Mouse (Mus musculus) fat pad, adult 2 months (tissue): Measurements from ENCODE around the gene Cacnb4.

Experiments
- DNase-seq: peaks from one replicate; pipeline ENCODE4 v3.0.0-alpha.2; 2011; ENCODE audit warnings: low read depth, low spot score; ENCODE audit errors: extremely low read depth

The Cacnb4 gene

DNA sequence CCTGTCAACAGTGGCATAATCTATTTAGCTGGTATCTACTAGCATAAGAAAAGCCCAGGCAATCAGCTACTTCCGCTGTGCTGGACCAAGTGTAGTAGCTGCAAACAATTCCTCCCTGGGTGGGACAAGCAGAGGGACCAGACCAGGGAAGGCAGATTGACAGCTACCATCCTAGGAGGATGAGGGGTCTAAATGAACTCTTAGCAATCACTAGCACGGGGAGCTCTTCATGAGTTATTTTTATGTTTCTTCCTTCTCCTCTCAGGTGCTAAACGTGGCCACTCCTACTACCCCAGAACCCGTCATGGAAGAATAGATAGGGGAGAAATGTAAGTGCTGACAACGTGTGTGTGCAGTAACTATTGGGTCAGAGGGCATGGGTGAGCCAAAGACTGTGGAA, 105.8 kb downstream of the Cacnb4 start:
- DNase-seq: no peak

GRCm38 (mm10) chr2:52570171-52570570, 106.5 kb downstream of the Cacnb4 start:
- DNase-seq: no peak

DNA sequence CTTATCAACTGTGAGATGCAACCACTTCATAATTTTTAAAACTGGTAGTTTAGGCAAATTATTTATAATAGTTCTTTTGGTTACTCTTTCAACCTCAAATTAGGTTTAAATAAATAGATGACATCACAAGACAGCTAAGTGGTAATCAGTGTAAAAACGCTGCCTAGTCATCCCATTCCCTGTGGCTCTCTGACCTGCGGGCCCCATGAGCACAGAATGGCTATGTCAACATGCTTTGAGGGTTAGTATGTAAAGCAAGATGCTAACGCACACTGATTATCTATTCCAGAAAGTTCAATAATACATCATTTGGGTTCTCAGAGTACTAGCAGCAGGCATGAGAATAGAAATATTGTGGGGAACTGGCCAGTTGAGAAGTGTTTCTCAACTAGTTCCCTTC, 108.5 kb downstream of the Cacnb4 start:
- no peak for DNase-seq

DNA sequence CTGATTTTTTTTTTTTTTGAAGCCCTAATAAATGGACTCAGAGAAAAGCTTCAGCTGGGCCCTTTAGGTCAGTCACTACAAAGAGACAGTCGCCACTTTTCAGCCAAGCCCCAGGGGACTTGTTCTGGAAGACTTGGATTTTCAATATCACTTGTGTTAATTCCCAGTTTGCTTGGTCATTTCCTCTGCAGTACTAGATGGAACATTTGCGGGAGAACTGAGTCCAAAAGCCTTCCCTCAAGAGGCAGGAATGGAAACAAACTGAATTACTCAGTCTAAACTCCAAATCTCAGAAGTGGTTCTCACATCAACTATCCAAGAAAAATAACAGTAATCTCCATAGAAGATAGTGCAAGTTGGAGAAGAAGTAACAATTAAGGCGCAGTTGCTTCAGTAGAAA, 109.2 kb downstream of the Cacnb4 start:
- DNase-seq: no peak

DNA sequence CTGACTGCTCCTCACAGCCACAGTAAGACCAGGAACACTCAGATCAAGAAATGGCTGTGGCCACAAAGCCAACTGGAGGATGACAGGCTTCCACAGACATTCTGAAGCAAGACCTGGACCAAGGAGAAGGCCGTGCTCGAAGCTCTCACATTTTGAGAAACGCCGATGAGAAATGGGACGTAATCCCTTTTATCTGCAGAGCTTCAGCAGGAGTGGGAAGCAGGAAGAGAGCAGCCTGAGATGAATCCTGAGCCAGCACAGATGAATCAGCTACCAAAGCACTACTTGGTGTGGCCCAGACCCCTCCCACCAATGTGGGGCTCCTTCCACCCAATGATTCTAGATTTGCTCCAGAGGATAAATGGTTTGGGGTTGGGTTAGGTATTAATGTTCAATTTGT, 113.4 kb downstream of the Cacnb4 start:
- DNase-seq: no peak

GRCm38 (mm10) chr2:52562356-52562755, 114.3 kb downstream of the Cacnb4 start:
- no peak for DNase-seq

DNA sequence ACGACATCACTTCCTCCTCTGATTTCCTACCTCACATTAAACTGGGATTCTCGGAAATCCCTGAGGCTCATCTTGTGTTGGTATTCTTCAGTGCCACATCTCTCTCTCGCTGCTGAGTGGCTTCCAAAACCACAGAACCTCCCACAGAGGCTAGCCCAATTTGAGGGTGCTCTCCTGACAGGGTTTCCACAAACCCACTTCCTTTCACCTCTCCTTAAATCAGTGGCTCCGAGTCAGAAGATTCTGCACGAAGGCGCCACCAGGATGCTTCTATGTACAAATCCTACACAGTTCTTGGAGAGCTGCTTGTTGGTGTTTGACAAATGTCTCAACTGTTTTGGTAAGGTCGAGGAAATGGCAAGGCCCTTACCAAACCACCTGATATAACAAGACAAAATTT, 115.5 kb downstream of the Cacnb4 start:
- no peak for DNase-seq

DNA sequence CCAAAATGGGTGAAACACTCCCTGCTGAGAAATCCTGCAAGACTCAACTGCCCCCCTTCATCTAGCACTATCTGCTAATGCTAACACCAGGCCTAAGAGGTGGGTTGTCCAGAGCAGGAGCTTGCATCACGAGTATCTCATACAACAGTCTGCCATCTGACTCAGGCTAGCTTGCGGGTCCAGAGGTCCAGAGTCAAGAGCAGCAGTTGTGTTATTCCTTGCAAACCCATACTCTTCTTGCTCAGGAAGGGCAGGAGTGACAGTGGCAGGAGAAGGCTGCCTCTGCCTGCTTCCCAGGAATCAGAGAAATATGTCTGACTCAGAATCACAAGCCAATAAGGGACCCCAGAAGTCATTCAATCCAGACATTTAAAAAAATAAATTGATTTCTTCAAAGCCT, 116.4 kb downstream of the Cacnb4 start:
- no peak for DNase-seq

DNA sequence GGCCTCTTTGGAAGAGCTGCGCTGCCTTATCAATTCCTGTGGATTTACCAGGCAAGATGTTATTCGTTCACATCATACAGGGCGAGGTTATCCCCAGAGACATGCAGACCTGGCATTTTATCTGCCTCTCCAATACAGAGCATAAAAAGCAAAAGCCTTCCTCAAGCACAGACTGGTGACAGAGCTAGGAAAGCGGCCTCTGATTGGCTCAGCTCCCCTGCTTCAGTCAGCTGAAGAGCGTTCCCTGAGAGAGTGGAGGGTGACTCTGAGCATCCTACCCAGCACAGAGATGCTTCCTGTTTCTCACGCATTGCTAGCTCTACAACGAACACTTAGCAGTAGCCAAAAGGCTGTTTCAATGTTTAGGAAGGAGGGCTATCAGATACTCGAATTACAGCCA, 118.2 kb downstream of the Cacnb4 start:
- no peak for DNase-seq

GRCm38 (mm10) chr2:52557503-52558275, 118.9 kb downstream of the Cacnb4 start:
- DNase-seq: no peak

DNA sequence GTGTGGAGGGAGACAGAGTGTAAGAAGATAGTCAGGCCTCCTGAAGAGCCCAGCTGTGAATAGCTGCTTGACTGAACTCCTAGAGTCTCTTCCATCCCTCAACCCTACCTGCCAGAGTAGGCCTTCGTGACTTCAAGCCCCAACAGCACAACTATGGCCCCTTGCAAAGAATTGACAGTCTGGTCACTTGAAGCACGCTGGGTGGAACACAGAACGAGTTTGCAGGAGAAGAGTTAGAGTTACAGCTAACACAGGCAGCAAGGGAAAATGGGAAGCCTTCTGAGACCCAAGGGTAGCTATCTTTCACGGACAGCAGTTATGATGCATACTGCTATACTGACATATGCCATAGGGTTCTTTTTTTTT, 119.7 kb downstream of the Cacnb4 start:
- DNase-seq: no peak

- no peak for DNase-seq
Observed at GRCm38 (mm10) chr2:52556298-52556960, 120.2 kb downstream of the Cacnb4 start.

GRCm38 (mm10) chr2:52548401-52548800, 128.2 kb downstream of the Cacnb4 start:
- DNase-seq: no peak

GRCm38 (mm10) chr2:52547331-52547730, 129.3 kb downstream of the Cacnb4 start:
- no peak for DNase-seq

GRCm38 (mm10) chr2:52544527-52544926, 132.1 kb downstream of the Cacnb4 start:
- DNase-seq: peak; percentile 52

GRCm38 (mm10) chr2:52541068-52541467, 135.6 kb downstream of the Cacnb4 start:
- DNase-seq: no peak

DNA sequence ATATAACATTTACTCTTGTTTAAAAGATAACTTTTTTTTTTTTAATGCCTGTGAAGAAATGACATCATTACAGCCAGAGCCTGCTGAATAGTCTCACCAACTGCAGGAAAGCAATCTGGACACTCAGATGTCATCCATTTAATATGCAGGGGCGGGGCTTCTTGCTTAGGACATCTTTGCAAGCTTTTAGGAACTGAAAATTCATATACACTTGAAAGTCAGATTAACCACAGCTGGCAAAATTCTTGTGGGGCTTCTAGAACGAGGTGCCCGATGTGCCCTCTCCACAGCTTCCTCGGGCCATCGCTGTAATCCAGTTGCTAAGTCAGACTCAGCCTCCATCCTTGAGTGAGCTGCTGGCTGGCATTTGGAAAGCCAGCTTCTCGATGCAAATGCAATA, 137.3 kb downstream of the Cacnb4 start:
- DNase-seq: no peak

DNA sequence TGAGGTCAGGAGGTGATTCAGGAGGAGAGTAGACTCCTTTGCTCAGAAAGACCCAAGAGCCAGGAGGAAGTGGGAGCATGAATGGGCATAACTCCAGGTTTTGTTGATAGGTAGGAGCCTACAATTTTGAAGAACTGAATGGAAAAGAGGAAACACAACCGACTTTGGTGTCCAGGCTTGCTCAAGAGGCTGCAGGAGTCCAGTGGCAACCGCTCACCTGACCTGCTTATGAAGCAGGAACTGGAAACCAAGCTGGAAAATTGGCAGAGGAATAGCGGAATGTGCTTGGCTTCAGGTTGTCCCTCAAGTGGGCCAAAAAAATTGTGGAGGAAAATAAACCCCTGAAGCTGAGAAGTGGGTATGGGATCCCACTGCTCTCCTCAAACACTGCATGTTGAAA, 139.0 kb downstream of the Cacnb4 start:
- DNase-seq: no peak

- no peak for DNase-seq
Observed at GRCm38 (mm10) chr2:52537155-52537554, 139.5 kb downstream of the Cacnb4 start.

DNA sequence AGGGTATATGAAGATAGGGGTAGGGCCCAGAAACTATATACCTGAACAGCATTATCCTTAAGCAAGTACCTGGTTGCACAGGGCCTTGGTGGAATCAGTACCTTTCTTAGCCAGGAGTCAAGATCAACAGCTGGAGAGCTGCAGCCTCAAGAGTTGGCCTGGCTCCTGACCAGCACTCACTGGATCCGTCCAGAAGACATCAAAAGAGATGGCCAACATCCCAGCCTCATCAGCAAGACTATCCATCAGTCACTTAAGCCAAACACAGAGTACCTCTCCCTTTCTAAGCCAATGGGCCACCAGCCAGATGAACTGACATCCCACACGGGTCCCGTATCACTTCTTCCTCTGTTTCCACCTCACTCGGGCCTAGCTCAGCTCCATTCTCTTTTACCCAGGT, 140.1 kb downstream of the Cacnb4 start:
- DNase-seq: no peak

DNA sequence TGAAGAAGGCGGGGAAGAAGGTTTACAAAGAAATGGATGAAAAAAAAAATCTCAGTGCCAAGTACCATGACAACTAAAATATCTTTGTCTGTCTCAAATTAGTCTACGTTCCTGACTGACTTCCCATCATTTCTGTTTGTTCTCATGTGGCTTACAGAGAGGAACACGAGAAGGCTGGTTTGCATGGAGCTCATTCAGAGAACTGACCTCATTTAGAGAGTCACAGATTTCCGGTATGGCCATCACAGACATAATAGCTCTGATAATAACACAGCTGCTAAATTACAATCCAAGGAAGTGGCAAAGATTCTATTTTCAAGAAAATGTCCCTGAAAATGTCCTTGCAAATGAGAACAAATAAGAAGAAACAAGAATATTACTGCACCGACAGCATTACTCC, 142.9 kb downstream of the Cacnb4 start:
- no peak for DNase-seq

- DNase-seq: no peak
Observed at GRCm38 (mm10) chr2:52530521-52530920, 146.1 kb downstream of the Cacnb4 start.

DNA sequence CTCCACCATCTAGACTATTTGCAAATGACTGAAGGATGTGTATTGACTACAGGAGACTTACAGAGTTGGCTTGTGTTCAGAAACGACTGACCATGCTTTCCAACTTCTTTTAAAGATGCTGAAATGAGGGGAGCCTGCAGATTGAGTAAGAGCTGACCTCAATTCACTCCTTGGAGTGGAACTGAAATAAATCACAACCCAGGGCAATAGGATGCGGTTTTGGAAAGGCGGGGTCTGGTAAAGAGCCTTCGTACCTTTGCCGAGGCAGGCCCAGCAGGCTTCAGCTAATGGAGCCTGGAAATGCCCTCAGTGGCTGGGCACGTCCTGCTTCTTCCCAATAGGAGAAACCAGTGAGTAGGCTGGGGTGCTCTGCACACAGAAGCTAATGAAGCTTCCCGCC, 147.4 kb downstream of the Cacnb4 start:
- DNase-seq: no peak
